Mouse (Mus musculus): Measurements from ENCODE around the gene Taf6.
A peak's percentile ranks its signal among the peaks of the same experiment; 100 is the strongest.

GRCm38 (mm10) chr5:138199576-138199975, 12.3 kb upstream of the Taf6 start:
- TF ChIP-seq CTCF (IDR thresholded peaks at IDR 0.05; ENCODE audit: low read depth) = peak; percentile 39
- TF ChIP-seq EP300 (IDR thresholded peaks at IDR 0.05; ENCODE audit: low read depth) = no peak

Measured in liver, embryonic 14.5 days (tissue).